Mouse (Mus musculus): ENCODE data around the gene Slc9a4. TPM values are rescaled to one million over a fixed set of nuclear protein-coding genes. Genes with fewer than 3 reads are reported as not detected.
A peak's percentile ranks its signal among the peaks of the same experiment; 100 is the strongest.
"Not testable (repeated sequence)": the region's sequence is repeated elsewhere in the genome, so short reads cannot be mapped to it uniquely, and the experiment has no call there.

Slc9a4 gene
- total and polyA plus RNA-seq, 2 experiments from 2014 or later = 0.58 TPM; not detected in 1

- Histone ChIP-seq H3K4me3 (ENCODE audit: low read length) (no peak overlapping the region), H3K27me3 (ENCODE audit: insufficient read depth, low read length) (no peaks in the 10 kb centered on the region), H3K4me1 (ENCODE audit: insufficient read depth, low read length) (no peaks in the 10 kb centered on the region), H3K36me3 (ENCODE audit: insufficient read depth, low read length) (no peaks in the 10 kb centered on the region), H3K4me2 (ENCODE audit: low read depth, low read length) (no peak overlapping the region), H3K27ac (no peak overlapping the region), H3K9ac (replicated peaks; ENCODE audit: low read length) (no peak overlapping the region), H3K9me3 (ENCODE audit: low read length) (no peaks in the 10 kb centered on the region)
- TF ChIP-seq CTCF (IDR thresholded peaks at IDR 0.05; ENCODE audit: low read depth) = no peak
- no peak for DNase-seq (ENCODE audit: low spot score)
- no peak for ATAC-seq
- WGBS = 83% methylated on average over 6 of the region's 6 CpGs
Observed at GRCm38 (mm10) chr1:40660838-40661237, 81.0 kb downstream of the Slc9a4 start.

GRCm38 (mm10) chr1:40665401-40666370 is 85.8 kb downstream of the Slc9a4 start:
- Histone ChIP-seq H3K4me2 (ENCODE audit: low read depth, low read length) (no peak overlapping the region), H3K4me3 (ENCODE audit: low read length) (no peak overlapping the region), H3K27ac (no peak overlapping the region), H3K36me3 (ENCODE audit: insufficient read depth, low read length) (no peaks in the 10 kb centered on the region), H3K4me1 (ENCODE audit: insufficient read depth, low read length) (no peaks in the 10 kb centered on the region), H3K9me3 (ENCODE audit: low read length) (no peaks in the 10 kb centered on the region), H3K9ac (replicated peaks; ENCODE audit: low read length) (no peak overlapping the region), H3K27me3 (ENCODE audit: insufficient read depth, low read length) (no peaks in the 10 kb centered on the region)
- ATAC-seq (no peak), DNase-seq (ENCODE audit: low spot score) (no peak)
- TF ChIP-seq CTCF (IDR thresholded peaks at IDR 0.05; ENCODE audit: low read depth) = no peak
- 52% methylated on average over 12 of the region's 12 CpGs for WGBS

- WGBS = 25% methylated on average over 3 of the region's 3 CpGs
- not testable (repeated sequence) for H3K4me2 ChIP-seq (ENCODE audit: low read depth, low read length); H3K27me3 ChIP-seq (ENCODE audit: insufficient read depth, low read length); H3K9ac ChIP-seq (replicated peaks; ENCODE audit: low read length); H3K9me3 ChIP-seq (ENCODE audit: low read length); DNase-seq (ENCODE audit: low spot score); ATAC-seq; H3K36me3 ChIP-seq (ENCODE audit: insufficient read depth, low read length); H3K4me3 ChIP-seq (ENCODE audit: low read length); H3K27ac ChIP-seq; H3K4me1 ChIP-seq (ENCODE audit: insufficient read depth, low read length)
Observed at GRCm38 (mm10) chr1:40667442-40667841, 87.6 kb downstream of the Slc9a4 start.

GRCm38 (mm10) chr1:40670025-40670424 is 90.1 kb downstream of the Slc9a4 start:
- no peak overlapping the region for H3K9ac ChIP-seq (replicated peaks; ENCODE audit: low read length)
- H3K9me3 ChIP-seq (ENCODE audit: low read length) = no peaks in the 10 kb centered on the region
- H3K4me1 ChIP-seq (ENCODE audit: insufficient read depth, low read length) = no peaks in the 10 kb centered on the region
- 81% methylated on average over 3 of the region's 3 CpGs for WGBS
- no peak for TF ChIP-seq CTCF (IDR thresholded peaks at IDR 0.05; ENCODE audit: low read depth)
- H3K36me3 ChIP-seq (ENCODE audit: insufficient read depth, low read length) = no peaks in the 10 kb centered on the region
- H3K4me2 ChIP-seq (ENCODE audit: low read depth, low read length) = no peak overlapping the region
- no peak for DNase-seq (ENCODE audit: low spot score)
- no peaks in the 10 kb centered on the region for H3K27me3 ChIP-seq (ENCODE audit: insufficient read depth, low read length)
- H3K4me3 ChIP-seq (ENCODE audit: low read length) = no peak overlapping the region
- ATAC-seq = no peak
- H3K27ac ChIP-seq = no peak overlapping the region

GRCm38 (mm10) chr1:40671490-40671889 is 91.6 kb downstream of the Slc9a4 start:
- Histone ChIP-seq H3K4me3 (ENCODE audit: low read length) (no peak overlapping the region), H3K27ac (no peak overlapping the region), H3K27me3 (ENCODE audit: insufficient read depth, low read length) (no peaks in the 10 kb centered on the region), H3K4me2 (ENCODE audit: low read depth, low read length) (no peak overlapping the region), H3K9ac (replicated peaks; ENCODE audit: low read length) (no peak overlapping the region), H3K4me1 (ENCODE audit: insufficient read depth, low read length) (no peaks in the 10 kb centered on the region), H3K9me3 (ENCODE audit: low read length) (no peaks in the 10 kb centered on the region), H3K36me3 (ENCODE audit: insufficient read depth, low read length) (no peaks in the 10 kb centered on the region)
- 96% methylated on average over 4 of the region's 4 CpGs for WGBS
- TF ChIP-seq CTCF (IDR thresholded peaks at IDR 0.05; ENCODE audit: low read depth) = no peak
- DNase-seq (ENCODE audit: low spot score) (no peak), ATAC-seq (peak; percentile 72; the same call in 1 of the 2 replicates)

- no peak overlapping the region for H3K4me2 ChIP-seq (ENCODE audit: low read depth, low read length)
- H3K27me3 ChIP-seq (ENCODE audit: insufficient read depth, low read length) = peaks cover 4% of the 10 kb centered on the region; the same call in 1 of the 2 replicates
- WGBS = 50% methylated on average over 5 of the region's 5 CpGs
- no peaks in the 10 kb centered on the region for H3K36me3 ChIP-seq (ENCODE audit: insufficient read depth, low read length)
- no peak overlapping the region for H3K27ac ChIP-seq
- TF ChIP-seq CTCF (IDR thresholded peaks at IDR 0.05; ENCODE audit: low read depth) = no peak
- no peak overlapping the region for H3K4me3 ChIP-seq (ENCODE audit: low read length)
- H3K9me3 ChIP-seq (ENCODE audit: low read length) = no peaks in the 10 kb centered on the region
- ATAC-seq (no peak), DNase-seq (ENCODE audit: low spot score) (no peak)
- H3K9ac ChIP-seq (replicated peaks; ENCODE audit: low read length) = no peak overlapping the region
- 0 out of 2 replicates have a peak, but pooled peaks cover 6% of the 10 kb centered on the region for H3K4me1 ChIP-seq (ENCODE audit: insufficient read depth, low read length)
Observed at GRCm38 (mm10) chr1:40677306-40677705, 97.4 kb downstream of the Slc9a4 start.

Other genes with a start within 250 kb of the Slc9a4 start
- gene Il1rl1, start 150.5 kb upstream of the Slc9a4 start, total RNA-seq (2014; rRNA removed) = 0.10 TPM in 1 of 2 replicates, not detected in the other
- gene Il1rl1, start 150.5 kb upstream of the Slc9a4 start, polyA plus RNA-seq (2015; fragmentation: Nextera tagmentation; extraction: Ambion mirVana) = 0.09 TPM in 1 of 2 replicates, not detected in the other
- gene Il18r1, start 114.5 kb upstream of the Slc9a4 start, total RNA-seq (2014; rRNA removed) = not detected in 2 replicates
- gene Il18r1, start 114.5 kb upstream of the Slc9a4 start, polyA plus RNA-seq (2015; fragmentation: Nextera tagmentation; extraction: Ambion mirVana) = not detected in 2 replicates
- 0.68 TPM in 1 of 2 replicates, not detected in the other for gene Il18rap, start 64.7 kb upstream of the Slc9a4 start, total RNA-seq (2014; rRNA removed)
- gene Il18rap, start 64.7 kb upstream of the Slc9a4 start, polyA plus RNA-seq (2015; fragmentation: Nextera tagmentation; extraction: Ambion mirVana) = 0.10 TPM in 1 of 2 replicates, not detected in the other
- gene Slc9a2, start 100.5 kb downstream of the Slc9a4 start, total RNA-seq (2014; rRNA removed) = 2.7 and 3.5 TPM in 2 replicates
- gene Slc9a2, start 100.5 kb downstream of the Slc9a4 start, polyA plus RNA-seq (2015; fragmentation: Nextera tagmentation; extraction: Ambion mirVana) = 0.78 and 0.92 TPM in 2 replicates
- 10.7 and 12.9 TPM in 2 replicates for gene Mfsd9, start 210.6 kb downstream of the Slc9a4 start, total RNA-seq (2014; rRNA removed)
- 4.9 and 5.5 TPM in 2 replicates for gene Mfsd9, start 210.6 kb downstream of the Slc9a4 start, polyA plus RNA-seq (2015; fragmentation: Nextera tagmentation; extraction: Ambion mirVana)
- 0.05 and 1.2 TPM in 2 replicates for gene Tmem182, start 225.5 kb downstream of the Slc9a4 start, total RNA-seq (2014; rRNA removed)
- gene Tmem182, start 225.5 kb downstream of the Slc9a4 start, polyA plus RNA-seq (2015; fragmentation: Nextera tagmentation; extraction: Ambion mirVana) = 0.29 and 0.31 TPM in 2 replicates

All from hindbrain, postnatal 0 days (tissue).